Mouse (Mus musculus) MEL (cell line): ENCODE results near the gene Gm11172.
A peak's percentile ranks its signal among the peaks of the same experiment; 100 is the strongest.

Source experiments
- CTCF ChIP-seq, 3 experiments: IDR thresholded peaks in 2 of 3; conservative IDR thresholded peaks in 1 of 3; 2 replicates each; pipeline ENCODE4 v1.5.1; 2011 to 2012; ENCODE audit warnings: low read length in 3 of 3, low read depth in 2 of 3, mild to moderate bottlenecking in 2 of 3, improper control_type of control experiment in 1 of 3, inconsistent platforms in 1 of 3, mixed read lengths in 1 of 3, moderate library complexity in 1 of 3; ENCODE audit not compliant: control insufficient read depth in 1 of 3, insufficient read depth in 1 of 3, poor library complexity in 1 of 3, severe bottlenecking in 1 of 3
- EP300 ChIP-seq, 2 experiments: IDR thresholded peaks; 2 replicates each; pipeline ENCODE4 v1.6.1; 2011; ENCODE audit warnings: improper control_type of control experiment in 2 of 2, low read length in 2 of 2, low read depth in 1 of 2, mild to moderate bottlenecking in 1 of 2
- GATA1 ChIP-seq: IDR thresholded peaks from 2 replicates; pipeline ENCODE4 v1.6.1; 2011; ENCODE audit warnings: low read depth, low read length, improper control_type of control experiment
- JUND ChIP-seq: IDR thresholded peaks from 2 replicates; pipeline ENCODE4 v1.6.1; 2011; ENCODE audit warnings: low read depth, mild to moderate bottlenecking, improper control_type of control experiment, low read length
- MAX ChIP-seq: IDR thresholded peaks from 2 replicates; pipeline ENCODE4 v1.6.1; 2011; ENCODE audit warnings: low read length, improper control_type of control experiment
- MYC ChIP-seq: IDR thresholded peaks from 2 replicates; pipeline ENCODE4 v1.6.1; 2011; ENCODE audit warnings: low read depth, mild to moderate bottlenecking, low read length, improper control_type of control experiment, moderate library complexity
- POLR2A ChIP-seq, 2 experiments: IDR thresholded peaks; 2 replicates each; pipeline ENCODE4 v1.6.1; 2011 to 2012; ENCODE audit warnings: low read length in 2 of 2, mild to moderate bottlenecking in 2 of 2, control low read depth in 1 of 2, improper control_type of control experiment in 1 of 2, low read depth in 1 of 2, moderate library complexity in 1 of 2; ENCODE audit not compliant: control insufficient read depth in 1 of 2, insufficient read depth in 1 of 2, poor library complexity in 1 of 2
- RAD21 ChIP-seq: IDR thresholded peaks from 2 replicates; pipeline ENCODE4 v1.6.1; 2011; ENCODE audit warnings: mild to moderate bottlenecking, low read depth, low read length, improper control_type of control experiment
- TAL1 ChIP-seq: IDR thresholded peaks from 2 replicates; pipeline ENCODE4 v1.6.1; 2012; ENCODE audit warnings: mild to moderate bottlenecking, inconsistent platforms, low read length, moderate library complexity, mixed read lengths
- TBP ChIP-seq: IDR thresholded peaks from 2 replicates; pipeline ENCODE4 v1.8.0; 2011; ENCODE audit warnings: low read depth, low read length, improper control_type of control experiment
- TCF12 ChIP-seq: IDR thresholded peaks from 2 replicates; pipeline ENCODE4 v1.6.1; 2014; ENCODE audit warnings: low read depth, mild to moderate bottlenecking, inconsistent platforms, low read length, improper control_type of control experiment, moderate library complexity
- UBTF ChIP-seq: IDR thresholded peaks from 2 replicates; pipeline ENCODE4 v1.6.1; 2012; ENCODE audit warnings: low read depth, mild to moderate bottlenecking, inconsistent platforms, low read length, improper control_type of control experiment, moderate library complexity, borderline replicate concordance; ENCODE audit not compliant: insufficient read depth
- ZC3H11A ChIP-seq: IDR thresholded peaks from 2 replicates; pipeline ENCODE4 v1.6.1; 2012; ENCODE audit warnings: low read depth, mild to moderate bottlenecking, inconsistent platforms, low read length, improper control_type of control experiment
- ZNF384 ChIP-seq: IDR thresholded peaks from 2 replicates; pipeline ENCODE4 v1.6.1; 2012; ENCODE audit warnings: low read depth, mild to moderate bottlenecking, inconsistent platforms, low read length, improper control_type of control experiment

GRCm38 (mm10) chr16:10770531-10771325 is 42.0 kb upstream of the Gm11172 start:
- TF ChIP-seq UBTF (no peak), CTCF (IDR thresholded peaks at IDR 0.05 in 2 of 3, conservative IDR thresholded peaks at IDR 0.05 in 1 of 3; ENCODE audit: control insufficient read depth in 1 of 3, insufficient read depth in 1 of 3, low read depth in 2 of 3, low read length in 3 of 3, poor library complexity in 1 of 3, severe bottlenecking in 1 of 3) (no peak), ZC3H11A (no peak), GATA1 (peak; percentile 24; the same call in 1 of the 2 replicates), TAL1 (no peak), ZNF384 (no peak), POLR2A (IDR thresholded peaks at IDR 0.05; ENCODE audit: control insufficient read depth in 1 of 2, insufficient read depth in 1 of 2, low read depth in 1 of 2, low read length in 2 of 2, poor library complexity in 1 of 2) (no peak), EP300 (IDR thresholded peaks at IDR 0.05; ENCODE audit: low read depth in 1 of 2, low read length in 2 of 2) (no peak; a peak in 1 of 4 replicates), RAD21 (no peak), JUND (no peak), MAX (no peak), TCF12 (no peak), MYC (no peak), TBP (no peak)
